Comparison of ENCODE assay signal across 9 mouse cellular contexts in genomic region chr4:48691793-48692437, GRCm38 (mm10). TPM values are rescaled to one million over a fixed set of nuclear protein-coding genes. Genes with fewer than 3 reads are reported as not detected.
A peak's percentile ranks its signal among the peaks of the same experiment; 100 is the strongest.
DNase-seq lines count a peak whose midpoint lies in the region; ATAC-seq and TF ChIP-seq lines count a peak whose summit lies in the region.
"Had no signal": no experiment of that assay in that cellular context is flagged by ENCODE, and none has a peak within 500 bp of the region (broad histone marks: within the 10 kb centered on the region; RNA-seq: fewer than 3 reads in every experiment).

No protein-coding gene starts in this region.

- H3K4me1 ChIP-seq in hindbrain, embryonic 13.5 days (replicated peaks) = peaks cover 17% of the 10 kb centered on the region
- H3K4me1 ChIP-seq in midbrain, embryonic 16.5 days (ENCODE audit: control insufficient read depth, insufficient read depth, low read length) = peaks cover 4% of the 10 kb centered on the region

- no peak overlapping the region for H3K4me3 ChIP-seq in hindbrain, embryonic 13.5 days
- no peak overlapping the region for H3K4me3 ChIP-seq in midbrain, embryonic 16.5 days (ENCODE audit: low read depth, low read length)
- H3K4me3 ChIP-seq: limb, embryonic 15.5 days had no signal

- no peaks in the 10 kb centered on the region for H3K9me3 ChIP-seq in hindbrain, embryonic 13.5 days
- no peaks in the 10 kb centered on the region for H3K9me3 ChIP-seq in midbrain, embryonic 16.5 days (replicated peaks; ENCODE audit: control insufficient read depth, low read length, poor library complexity, severe bottlenecking)
- H3K9me3 ChIP-seq: limb, embryonic 15.5 days had no signal

- intact Hi-C loops in left cerebral cortex, postnatal 25 days (cut with DNase I) = loop anchor here (5.0 to 10.0 kb wide), 6 partner anchors 80 to 935 kb away; partner anchors contain the start of gene Plppr1

- in situ Hi-C loops in Patski (cut with MboI; ENCODE audit: low pct_unique_long_range_greater_than_20kb) = no loop called here

- CTCF ChIA-PET in Patski (lab: Charles Lee) = interaction anchor here (0.9 kb wide), 1 partner anchor 630 kb away, joined by 5 read pairs; no protein-coding TSS in a partner anchor

- H3K36me3 ChIP-seq in hindbrain, embryonic 13.5 days = no peaks in the 10 kb centered on the region
- no peaks in the 10 kb centered on the region for H3K36me3 ChIP-seq in midbrain, embryonic 16.5 days (ENCODE audit: control insufficient read depth, insufficient read depth, low read length)
- H3K36me3 ChIP-seq: limb, embryonic 15.5 days had no signal

- POLR2A ChIA-PET in Patski (lab: Charles Lee) = no interaction called here

- H3K27ac ChIP-seq in hindbrain, embryonic 13.5 days = peak overlapping the region; percentile 82
- H3K27ac ChIP-seq in midbrain, embryonic 16.5 days (ENCODE audit: low read length) = no peak overlapping the region
- H3K27ac ChIP-seq: limb, embryonic 15.5 days had no signal

- no peaks in the 10 kb centered on the region for H3K27me3 ChIP-seq in Patski
- no peaks in the 10 kb centered on the region for H3K27me3 ChIP-seq in hindbrain, embryonic 13.5 days
- no peaks in the 10 kb centered on the region for H3K27me3 ChIP-seq in midbrain, embryonic 16.5 days (ENCODE audit: control insufficient read depth, insufficient read depth, low read depth, low read length)
- H3K27me3 ChIP-seq: limb, embryonic 15.5 days had no signal

- 41% methylated on average over 7 of the region's 7 CpGs for WGBS in hindbrain, embryonic 13.5 days
- 34% methylated on average over 7 of the region's 7 CpGs for WGBS in midbrain, embryonic 16.5 days

- no peak overlapping the region for H3K9ac ChIP-seq in hindbrain, embryonic 13.5 days
- H3K9ac ChIP-seq in midbrain, embryonic 16.5 days (ENCODE audit: low read depth, low read length) = no peak overlapping the region
- H3K9ac ChIP-seq: limb, embryonic 15.5 days had no signal

- no peak for ATAC-seq in Patski
- ATAC-seq in hindbrain, embryonic 13.5 days (ENCODE audit: low FRiP score) = peak; percentile 73
- ATAC-seq in midbrain, embryonic 16.5 days = peak; percentile 79

- peak; percentile 60 for TF ChIP-seq CTCF in Patski (IDR thresholded peaks at IDR 0.05)

- H3K4me2 ChIP-seq in hindbrain, embryonic 13.5 days = no peak overlapping the region
- H3K4me2 ChIP-seq in midbrain, embryonic 16.5 days (ENCODE audit: low read length) = no peak overlapping the region
- H3K4me2 ChIP-seq: limb, embryonic 15.5 days had no signal

- DNase-seq in gastrocnemius, postnatal 10 days = peak; percentile 34
- DNase-seq in gastrocnemius, postnatal 25 days = no peak
- DNase-seq in Patski (ENCODE audit: low read depth, low spot score) = no peak
- peak; percentile 76 for DNase-seq in embryo, embryonic 11 days
- DNase-seq in left cerebral cortex, postnatal 25 days (ENCODE audit: low spot score in 2 of 2) = peak; percentile 69 to 78
- peak; percentile 39 for DNase-seq in thymus, postnatal 4 days

RNA-seq across cellular contexts. Expression of gene Cavin4, which starts 28.6 kb away (rescaled TPM):
- total RNA-seq in gastrocnemius, postnatal 10 days (2021) = 100 to 1,000 TPM; 184 to 203 TPM
- 100 to 1,000 TPM; 106 to 147 TPM for total RNA-seq in gastrocnemius, postnatal 25 days (2021)
- polyA plus RNA-seq in Patski (2021) = 0.06 TPM
- polyA plus RNA-seq in hindbrain, embryonic 13.5 days (2015; fragmentation: Nextera tagmentation; extraction: Ambion mirVana) = 1.9 and 2.2 TPM in 2 replicates
- total RNA-seq in left cerebral cortex, postnatal 25 days (2021) = 1 to 10 TPM; 1.5 to 2.2 TPM
- 1.2 and 1.5 TPM in 2 replicates for polyA plus RNA-seq in midbrain, embryonic 16.5 days (2015; fragmentation: Nextera tagmentation; extraction: Ambion mirVana)

Comparison
In these comparisons a context has a peak if more than half of its experiments do, and no peak if none do; other contexts are left out.
1. DNase-seq: peak in gastrocnemius, postnatal 10 days (single experiment), embryo, embryonic 11 days (single experiment), left cerebral cortex, postnatal 25 days (2 of 2) and thymus, postnatal 4 days (single experiment); none in gastrocnemius, postnatal 25 days (single experiment) and Patski (single experiment).
2. RNA of gene Cavin4, which starts 28.6 kb away (total RNA-seq): 184 to 203 TPM in gastrocnemius, postnatal 10 days and 106 to 147 TPM in gastrocnemius, postnatal 25 days; 1.5 to 2.2 TPM in left cerebral cortex, postnatal 25 days; every median in the first group is over 10 times any median in the second.